Mouse (Mus musculus) granulocyte monocyte progenitor cell, adult 5-6 weeks (primary cell): ENCODE results near the gene Cux2. TPM values are rescaled to one million over a fixed set of nuclear protein-coding genes. Genes with fewer than 3 reads are reported as not detected.
A peak's percentile ranks its signal among the peaks of the same experiment; 100 is the strongest.

Experiments used
- ATAC-seq: replicated peaks from 2 replicates; pipeline ENCODE4 v1.8.0; 2016; ENCODE audit warnings: mild to moderate bottlenecking, moderate TSS enrichment, inconsistent platforms; ENCODE audit not compliant: poor library complexity, severe bottlenecking
- total RNA-seq, 2 experiments: library from RNA; stranded (forward) in 1 of 2; stranded (reverse) in 1 of 2; fragments of 200-712, 200-1000 nt in 1 of 2; fragments of >200 nt in 1 of 2; fragmentation: Nextera tagmentation in 1 of 2; gene quantifications; 2 replicates each; pipeline ENCODE4 v1.2.3; 2014 to 2017

Cux2 gene
- total RNA-seq, 2 experiments from 2014 or later: 1.9 TPM; not detected in 1

DNA sequence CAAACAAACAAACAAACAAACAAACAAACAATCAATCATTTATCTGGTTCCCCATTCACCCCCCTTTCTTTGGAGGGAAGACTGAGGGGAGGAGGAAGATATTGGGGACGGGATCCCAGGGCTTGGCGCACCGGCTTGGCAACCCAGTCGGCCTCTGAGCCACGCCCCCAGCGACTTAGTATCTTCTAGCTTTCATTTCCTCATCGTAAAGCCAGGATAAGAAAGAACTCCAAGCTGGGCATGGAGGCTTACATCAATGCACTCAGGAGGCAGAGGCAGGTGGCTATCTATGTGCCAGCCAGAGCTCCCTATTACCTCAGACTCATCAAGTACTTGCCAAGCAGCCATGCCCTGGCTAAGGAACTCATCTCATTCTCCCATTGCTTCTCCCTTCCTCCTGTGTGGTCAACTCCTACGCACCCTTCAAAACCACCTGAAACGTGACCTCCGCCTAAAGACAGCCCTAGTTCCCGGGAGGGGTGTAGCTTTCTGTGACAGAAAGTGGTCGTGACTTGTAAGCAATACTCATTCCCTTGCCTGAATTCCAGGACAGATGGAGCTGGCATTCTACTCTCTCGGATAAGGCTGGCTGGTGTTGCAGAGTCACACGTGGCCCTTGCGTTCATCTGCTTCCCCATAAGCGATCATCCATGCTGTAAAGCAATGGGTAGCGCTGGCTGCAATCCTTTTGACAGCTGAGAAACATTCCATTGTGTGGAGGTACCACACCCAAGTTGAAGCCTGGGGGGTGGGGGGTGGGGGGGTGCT, 206.6 kb downstream of the Cux2 start:
- peak; percentile 26; the same call in 1 of the 2 replicates for ATAC-seq

DNA sequence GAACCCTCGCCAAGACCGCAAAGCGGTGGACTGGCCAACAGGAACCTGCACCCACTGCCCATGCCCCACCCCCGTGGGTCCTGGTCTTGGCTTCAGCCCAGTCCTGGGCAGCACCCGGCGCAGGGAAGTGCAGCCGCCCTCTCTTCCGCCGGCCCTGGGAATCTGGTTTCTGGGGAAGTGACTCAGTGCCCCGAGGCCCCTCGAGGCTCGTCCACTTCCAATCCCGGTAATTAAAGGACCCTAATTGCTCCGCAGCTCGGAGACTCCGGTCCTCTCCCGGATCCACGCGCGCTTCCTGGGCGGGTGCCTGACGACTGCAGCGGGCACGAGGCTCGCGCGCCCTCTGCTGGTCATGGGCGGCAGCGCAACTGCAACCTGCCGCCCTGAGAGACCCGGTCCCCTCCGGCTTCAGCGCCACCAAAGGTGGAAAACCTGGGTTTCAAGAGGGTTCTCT, 207.2 kb downstream of the Cux2 start:
- ATAC-seq: peak; percentile 35

DNA sequence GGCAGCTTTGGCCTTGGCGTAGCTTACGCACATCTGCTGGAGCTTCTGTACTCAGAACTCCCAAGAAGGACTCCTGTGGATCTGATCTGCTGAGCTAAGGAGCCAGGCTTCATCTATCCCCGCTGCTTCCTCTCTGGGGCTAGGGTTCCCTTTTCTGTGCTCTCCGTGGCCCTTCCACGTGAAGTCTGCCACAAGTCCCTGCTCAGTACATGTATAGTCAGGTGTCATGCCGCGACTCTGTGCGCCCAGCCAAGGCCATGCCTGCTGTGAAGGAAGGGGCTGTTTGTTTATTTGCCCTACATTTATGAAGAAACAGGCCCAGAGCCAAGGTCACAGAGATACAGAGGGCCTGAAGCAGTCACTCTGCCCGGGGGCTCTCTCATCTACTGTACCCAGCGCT, 207.9 kb downstream of the Cux2 start:
- no peak for ATAC-seq

DNA sequence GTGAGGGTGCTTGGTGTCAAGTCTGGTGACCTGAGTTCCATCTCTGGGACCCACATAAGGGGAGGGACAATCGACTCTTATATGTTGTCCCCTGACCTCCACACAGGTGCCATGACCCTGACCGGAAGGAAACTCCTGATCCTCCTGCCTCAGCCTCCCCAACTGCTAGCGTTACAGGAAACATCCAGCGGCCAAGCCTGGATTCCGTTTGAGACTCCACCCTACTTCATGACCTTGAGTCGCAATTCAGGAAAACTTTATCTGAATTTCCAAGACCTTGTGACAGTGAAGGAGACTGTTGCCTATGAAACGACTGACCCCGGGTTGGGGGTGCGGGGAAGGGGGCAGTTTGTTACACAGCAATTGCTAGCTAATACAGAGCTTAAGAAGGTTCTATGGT, 208.4 kb downstream of the Cux2 start:
- ATAC-seq: no peak

DNA sequence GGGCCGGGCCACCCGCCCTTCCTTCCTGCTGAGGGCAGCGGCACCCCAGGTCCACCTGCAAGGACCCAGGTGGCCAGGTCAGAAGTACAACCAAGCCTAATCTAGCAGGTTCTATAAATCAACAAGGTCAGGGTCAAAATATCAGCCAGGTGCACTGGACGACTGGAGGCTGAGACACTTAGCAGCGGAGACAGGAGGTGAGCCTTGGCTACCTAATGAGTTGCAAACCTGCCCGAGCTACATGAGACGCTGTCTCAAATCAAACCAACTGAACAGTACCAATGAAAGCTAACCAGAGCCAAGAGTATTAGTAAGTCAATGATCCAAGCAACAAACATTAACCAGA, 210.8 kb downstream of the Cux2 start:
- ATAC-seq: no peak

DNA sequence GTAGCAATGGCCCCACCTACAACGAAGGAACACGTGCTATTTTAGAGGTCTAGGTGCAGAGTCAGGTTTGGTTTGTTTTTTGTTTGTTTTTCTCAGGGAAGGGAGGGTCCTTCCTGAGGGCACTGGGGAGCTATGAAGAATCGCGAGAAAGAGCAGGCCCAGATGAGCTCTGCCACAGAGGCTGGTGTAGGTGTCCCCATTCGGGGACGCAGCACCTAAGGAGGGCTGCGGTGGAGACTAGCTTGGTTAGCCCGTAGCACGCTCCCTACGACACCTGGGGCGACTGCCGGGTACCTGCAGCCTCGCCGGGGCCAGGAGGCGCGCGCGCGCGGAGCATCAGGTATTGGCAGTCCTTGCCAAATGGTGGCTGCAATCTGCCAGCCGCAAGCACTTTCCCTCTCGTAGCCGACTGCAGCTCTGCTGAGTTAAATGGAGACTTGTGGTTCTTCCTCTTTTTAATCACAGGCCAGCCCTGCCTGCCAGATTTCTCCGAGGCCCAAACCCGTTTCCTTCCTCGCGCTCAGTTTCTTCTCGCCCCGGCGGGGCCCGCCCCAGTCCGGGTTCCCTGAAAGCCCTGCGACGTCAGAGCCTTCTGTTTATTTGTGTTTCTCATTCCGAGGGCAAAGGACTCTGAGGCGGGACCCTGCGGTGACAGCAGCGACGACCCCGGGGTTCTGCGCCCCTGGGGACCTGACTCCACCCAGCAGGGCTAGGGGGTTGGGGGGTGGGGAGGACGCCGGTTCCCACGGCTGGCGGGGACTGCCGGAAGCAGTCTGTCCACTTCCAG, 211.4 kb downstream of the Cux2 start:
- peak; percentile 13 for ATAC-seq

DNA sequence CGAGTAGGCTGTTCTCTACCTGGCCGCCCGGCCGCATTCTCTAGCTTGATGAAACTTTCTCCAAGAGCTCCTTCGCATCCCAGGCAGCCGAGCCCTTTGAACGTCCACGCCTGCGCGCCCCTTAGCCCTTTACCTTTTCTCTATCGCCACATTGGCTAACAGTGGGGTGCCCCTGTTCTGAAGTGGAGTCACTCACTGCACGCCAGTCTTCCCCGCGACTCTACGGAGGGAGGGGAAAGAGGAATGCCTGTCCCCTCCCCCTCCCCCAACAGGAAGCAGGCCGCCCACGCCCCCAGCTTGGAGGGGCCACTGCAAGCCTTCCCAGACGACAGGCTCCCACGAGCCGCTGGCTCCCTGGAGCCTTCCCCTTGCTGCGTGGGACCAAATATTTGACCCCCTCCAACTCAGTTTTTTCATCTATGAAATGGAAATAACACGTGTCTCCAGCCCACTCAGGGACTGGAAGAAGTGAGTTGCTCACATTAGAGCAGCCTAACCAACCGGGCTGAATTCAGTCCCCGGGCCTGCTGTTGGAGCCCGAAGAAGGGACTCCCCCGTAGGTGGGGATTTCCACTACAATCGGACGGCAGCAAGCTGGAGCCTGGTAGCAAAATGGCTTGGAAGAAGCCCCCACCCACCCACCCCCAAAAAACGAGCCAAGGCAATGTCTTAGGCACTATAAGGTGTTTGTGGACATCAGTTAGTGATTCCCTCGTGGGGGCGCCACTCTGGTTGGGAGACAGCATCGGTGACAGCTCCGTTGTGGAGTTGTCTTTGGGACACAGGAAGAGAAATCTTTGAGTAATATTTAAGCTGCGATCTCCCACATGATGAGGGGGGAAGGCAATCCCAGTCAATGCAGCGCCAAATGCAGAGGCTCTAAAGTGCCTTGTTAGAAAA, 212.2 kb downstream of the Cux2 start, which contains the start of gene Sh2b3:
Sh2b3 (minus strand) TSS at position 206 of the 900 bp plus-strand sequence.
- no peak for ATAC-seq

DNA sequence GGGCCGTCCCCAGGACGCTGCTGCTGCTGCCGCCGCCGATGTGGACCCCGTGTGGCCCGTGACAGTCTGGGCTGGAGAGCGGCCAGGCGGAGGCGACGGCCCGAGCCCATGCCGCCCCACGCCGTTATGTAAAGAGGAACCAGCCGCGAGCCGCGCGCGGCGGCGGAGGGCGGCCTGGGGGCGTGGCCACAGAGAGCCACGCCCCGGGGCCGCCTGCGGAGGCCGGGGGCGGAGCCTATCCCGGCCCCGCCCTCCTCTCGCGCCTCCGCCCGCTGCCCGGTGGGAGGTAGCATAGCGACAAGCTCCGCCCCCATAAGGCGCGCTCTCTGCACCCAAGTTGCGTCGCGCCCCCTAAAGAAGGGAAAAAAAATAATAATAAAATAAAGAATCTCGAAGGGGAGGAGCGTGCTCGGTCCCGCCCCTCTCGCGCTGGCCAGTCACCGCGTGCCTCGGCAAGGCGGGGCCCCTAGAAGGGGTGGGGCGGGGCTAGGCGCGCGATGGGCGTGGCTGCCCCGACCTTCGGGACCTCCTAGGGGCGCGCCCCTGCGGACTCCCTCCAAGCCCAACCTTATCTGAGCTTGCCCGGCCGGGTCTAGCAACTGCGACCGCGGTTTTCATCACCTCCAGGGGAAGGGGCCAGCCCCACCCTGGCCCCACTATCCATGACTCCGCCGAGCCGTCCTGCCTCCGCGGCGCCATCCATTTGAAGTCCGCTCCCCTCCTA, 213.0 kb downstream of the Cux2 start:
- peak; percentile 56 for ATAC-seq

DNA sequence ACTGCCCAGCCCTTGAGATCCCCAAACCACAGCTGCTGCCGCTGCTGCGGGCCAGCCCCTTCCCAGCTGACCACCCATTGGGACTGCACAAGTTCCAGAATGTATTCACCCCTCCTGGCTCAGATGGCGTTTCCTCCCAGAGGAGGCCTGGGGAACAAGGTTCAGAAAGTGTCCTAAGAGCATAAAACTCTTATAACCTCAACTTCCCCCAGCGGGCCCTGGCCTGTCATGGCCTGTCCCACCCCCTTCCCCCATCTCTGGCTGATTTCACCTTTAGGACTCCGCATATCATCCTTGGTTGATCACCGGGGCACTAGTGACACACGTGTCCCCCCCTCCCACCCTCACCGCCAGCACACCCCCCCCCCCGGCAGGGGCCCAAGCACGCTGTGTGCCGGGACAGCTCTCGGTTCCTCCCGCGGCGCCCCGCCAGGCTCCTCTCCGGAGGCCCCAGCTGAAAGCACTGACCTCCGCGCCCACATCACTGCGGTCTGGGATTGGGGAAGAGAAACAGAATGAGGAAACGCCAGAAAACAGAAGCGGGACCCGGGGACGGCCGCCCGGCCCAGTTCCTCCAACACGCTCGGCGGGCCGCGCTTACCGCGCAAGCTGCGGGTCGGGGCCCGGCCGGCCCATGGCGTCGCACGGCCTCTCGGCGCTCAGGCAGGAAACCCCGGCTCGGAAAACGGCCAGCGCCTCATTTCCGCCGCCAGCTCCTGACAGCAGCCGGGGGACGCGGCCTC, 213.8 kb downstream of the Cux2 start:
- ATAC-seq: peak; percentile 40

DNA sequence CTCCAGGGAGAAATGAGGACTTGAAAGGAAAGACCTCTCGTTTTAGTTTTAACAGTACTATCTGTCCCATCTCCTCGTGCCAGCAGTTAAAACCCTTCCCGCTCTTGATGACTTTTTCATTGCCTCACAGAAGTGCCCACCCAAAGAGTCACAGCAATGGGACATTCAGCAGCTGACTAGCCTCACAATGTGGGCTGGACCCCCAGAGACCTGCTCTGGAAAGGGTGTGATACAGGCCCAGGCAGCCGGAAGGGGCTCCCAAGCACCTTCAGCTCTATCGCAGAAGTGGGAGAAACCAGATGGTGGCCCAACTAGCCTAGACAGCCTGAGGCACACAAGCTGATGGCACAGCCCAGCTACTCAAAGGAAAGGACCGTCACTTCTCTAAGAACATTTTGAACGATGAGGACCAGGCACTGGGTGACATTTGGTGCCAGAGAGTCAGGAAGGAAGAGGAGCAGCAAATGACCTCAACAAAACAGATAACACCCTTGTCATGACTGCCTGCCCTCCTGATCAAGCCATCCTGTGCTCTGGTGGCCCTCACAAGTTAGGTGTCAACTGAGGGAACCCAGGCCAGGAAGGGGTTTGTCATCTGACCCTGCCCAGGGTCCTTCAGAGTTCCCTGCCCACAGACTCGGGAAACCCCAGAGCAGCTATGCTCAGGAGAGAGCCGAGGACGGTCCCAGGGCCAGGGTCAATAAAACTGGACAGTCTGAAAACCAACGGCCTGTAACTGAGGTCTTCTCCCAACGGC, 214.7 kb downstream of the Cux2 start:
- no peak for ATAC-seq

DNA sequence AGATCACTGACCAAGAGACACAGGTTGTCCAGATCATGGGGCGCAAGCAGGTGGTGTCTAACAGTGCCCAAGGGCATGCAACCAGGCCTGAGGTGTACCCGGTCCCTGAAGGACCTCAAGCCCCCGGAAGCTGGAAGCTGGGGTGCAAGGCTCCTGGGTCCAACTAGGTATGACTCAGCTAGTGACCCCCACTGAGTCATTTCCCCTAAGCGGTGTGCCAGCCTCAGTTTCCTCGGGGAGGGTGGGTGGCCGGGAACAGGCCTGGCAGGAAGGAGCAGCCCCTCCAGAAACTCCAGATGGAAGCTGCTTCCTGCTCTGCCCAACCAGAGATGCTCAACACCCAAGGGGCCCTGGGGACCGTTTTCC, 215.7 kb downstream of the Cux2 start:
- no peak for ATAC-seq

DNA sequence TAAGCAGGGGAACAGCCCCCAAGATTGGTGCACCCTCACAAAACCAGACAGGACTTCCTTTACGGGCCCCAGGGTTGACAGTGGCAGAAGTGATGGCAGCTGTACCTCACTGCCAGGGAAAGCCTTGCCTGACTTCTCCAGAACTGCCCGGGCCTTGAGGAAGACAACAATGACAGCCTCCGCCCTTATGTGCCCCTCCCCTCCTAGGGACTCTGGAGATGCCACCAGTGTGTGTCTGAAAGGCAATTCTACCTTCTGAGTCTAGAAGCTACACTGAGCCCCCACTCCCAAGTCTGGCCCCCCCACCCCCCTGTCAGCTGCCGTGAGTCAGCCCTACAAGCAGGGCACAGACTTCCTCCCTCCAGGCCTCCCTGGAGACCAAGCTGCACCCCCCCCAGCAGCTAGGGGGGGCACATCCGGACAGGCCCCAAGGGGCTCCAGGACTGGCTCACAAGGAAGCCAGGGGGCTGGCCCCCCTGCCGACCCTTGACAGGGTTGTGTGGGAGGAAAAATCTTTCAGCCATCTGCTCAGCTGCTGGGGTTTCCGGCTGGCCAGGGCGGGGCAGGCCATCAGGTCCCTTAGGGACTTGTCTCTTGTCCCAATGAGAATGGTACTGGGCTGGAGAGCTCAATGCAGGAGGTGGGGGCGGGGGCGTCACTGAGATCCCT, 216.2 kb downstream of the Cux2 start:
- peak; percentile 20 for ATAC-seq

DNA sequence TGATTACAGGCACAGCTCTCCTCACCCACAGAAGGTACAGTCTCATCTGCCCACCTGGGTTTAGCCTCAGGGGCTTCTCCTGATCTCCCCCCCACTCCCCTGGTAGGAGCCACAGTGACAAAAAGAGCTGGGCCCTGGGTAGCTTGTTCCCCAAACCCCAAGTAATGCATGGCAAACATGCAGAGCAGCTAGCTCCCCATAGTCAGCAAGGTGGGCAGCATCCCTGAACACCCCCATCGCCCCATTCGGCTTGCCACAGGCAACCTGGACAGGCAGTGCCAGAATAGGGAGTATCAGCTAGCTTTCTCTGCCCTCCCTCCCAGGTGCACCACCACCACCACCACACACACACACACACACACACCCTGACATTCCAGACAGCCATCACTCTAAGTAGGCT, 216.7 kb downstream of the Cux2 start:
- ATAC-seq: no peak

DNA sequence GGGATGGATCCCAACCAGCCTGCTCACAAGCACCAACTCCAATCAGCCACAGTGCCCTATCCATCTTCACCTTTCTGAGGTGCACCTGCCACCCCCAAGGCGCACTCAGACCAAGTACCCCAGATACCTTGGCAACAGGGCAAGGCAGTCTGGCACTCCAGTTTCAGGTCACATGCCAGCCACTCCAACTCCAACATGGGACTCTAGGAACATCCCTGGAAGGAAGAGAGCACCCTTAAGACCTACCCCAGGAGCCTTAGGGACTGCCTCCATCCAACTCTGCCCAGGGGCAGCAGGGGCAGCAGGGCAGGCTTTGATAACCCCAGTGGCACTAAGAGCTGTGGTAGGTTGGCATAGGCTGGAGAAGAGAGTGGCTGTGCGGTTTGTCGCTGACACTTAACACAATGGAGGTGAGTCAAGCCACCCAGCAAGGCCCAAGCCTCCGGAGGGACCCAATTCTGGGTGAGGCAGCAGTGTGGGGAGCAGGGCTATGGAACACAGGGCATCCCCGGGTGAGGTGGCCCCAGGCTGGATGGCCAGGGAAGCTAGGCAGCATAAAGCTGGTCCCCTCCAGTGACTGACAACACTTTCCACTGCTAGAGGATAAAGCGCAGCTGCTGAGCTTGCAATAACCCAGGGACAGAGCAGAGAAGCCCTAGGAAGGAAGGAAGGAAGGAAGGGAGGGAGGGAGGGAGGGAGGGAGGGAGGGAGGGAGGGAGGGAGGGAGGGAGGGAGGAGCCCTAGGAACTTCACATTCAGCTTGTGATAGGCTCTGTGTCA, 217.3 kb downstream of the Cux2 start:
- no peak for ATAC-seq

DNA sequence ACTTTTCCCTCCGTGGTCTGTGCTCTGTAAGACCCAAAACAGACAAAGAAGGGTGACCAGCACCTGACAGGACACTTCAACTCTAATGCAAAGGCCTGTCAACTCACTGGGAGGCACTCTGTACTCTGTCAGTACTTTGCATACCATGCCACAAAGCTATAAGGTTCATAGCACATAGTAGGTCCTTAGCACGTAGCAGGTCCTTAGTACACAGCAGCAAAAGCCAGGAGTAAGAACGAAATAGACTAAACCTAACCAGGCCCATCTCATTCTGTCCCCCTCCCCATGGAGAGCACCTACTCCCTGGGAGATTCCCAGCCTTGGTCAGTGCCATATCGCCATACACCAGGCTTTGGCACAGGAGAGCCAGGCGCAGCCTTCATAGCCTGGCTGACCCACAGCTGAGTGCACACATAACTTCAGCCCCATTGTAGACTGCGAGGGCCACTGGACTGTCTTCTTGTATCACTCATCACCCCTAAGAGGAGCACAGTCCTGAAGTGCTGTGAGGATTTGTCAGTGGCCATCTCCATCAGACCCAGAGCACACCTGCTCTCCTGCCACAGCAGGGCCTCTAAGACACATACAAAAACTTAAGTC, 218.8 kb downstream of the Cux2 start:
- no peak for ATAC-seq

DNA sequence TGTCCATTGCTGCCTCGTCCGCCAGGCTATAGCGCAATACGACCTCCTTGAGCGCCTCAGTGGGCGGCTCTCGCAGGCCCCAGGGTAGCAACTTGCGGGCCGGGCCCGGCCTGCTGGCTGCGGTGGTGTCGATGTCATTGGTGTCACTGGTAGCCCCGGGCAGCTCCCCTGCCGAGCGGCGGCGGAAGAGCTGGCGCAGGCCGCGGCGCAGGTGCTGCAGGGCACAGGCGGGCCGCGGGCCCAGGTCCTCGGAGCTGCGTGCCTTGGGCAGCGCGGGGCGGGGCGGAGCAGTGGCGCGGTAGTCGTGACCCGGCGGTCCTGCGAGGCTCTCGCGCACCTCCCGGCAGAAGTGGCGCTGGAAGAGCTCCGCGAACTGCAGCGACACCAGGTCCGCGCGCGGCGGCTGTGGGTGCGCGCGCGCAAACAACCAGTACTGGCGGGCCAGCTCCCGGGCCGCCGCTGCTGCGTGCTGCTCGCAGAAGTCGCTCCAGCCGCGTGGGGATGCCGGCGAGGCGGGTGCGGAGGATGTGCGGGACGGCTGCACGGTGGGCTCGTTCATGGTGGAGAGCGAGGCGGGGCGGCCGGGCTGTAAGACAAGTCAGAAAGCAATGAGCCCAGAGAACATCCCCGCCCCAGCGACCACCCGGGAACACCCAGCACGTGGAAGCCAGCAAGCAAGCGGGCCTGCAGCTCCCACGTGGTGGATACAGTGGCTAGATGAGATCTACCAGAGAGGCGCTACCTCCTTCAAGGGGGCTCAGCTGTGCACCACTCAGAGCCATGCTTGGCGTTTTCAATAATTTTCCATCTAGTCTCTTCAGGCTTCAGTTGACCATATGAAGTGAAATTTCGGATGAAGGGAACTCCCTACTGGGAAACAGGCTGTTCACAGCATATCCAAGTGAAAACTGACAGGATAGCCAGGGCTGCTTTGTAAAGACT, 221.1 kb downstream of the Cux2 start:
- no peak for ATAC-seq
